Mouse (Mus musculus) liver, embryonic 14.5 days (tissue): Measurements from ENCODE around the gene Fam192a. TPM values are rescaled to one million over a fixed set of nuclear protein-coding genes. Genes with fewer than 3 reads are reported as not detected.
A peak's percentile ranks its signal among the peaks of the same experiment; 100 is the strongest.

Source experiments
- ATAC-seq: fragments of 200-750 bp; cut with Nextera tagmentation; 2 replicates; pipeline ENCODE4 v1.8.0; 2017; ENCODE audit warnings: moderate number of reproducible peaks, mild to moderate bottlenecking, moderate library complexity; ENCODE audit not compliant: insufficient read depth
- DNase-seq, 3 experiments: peaks; one replicate each; pipeline ENCODE4 v3.0.0-alpha.2; 2012 to 2013; ENCODE audit warnings: low read depth in 3 of 3, low spot score in 3 of 3
- H3K27ac ChIP-seq: fragments of 300-500 bp; sonication (generic); 2 replicates; pipeline ENCODE4 v1.5.1; 2014; ENCODE audit warnings: moderate library complexity, mild to moderate bottlenecking, control low read depth, inconsistent platforms
- H3K27me3 ChIP-seq: fragments of 300-500 bp; sonication (generic); 2 replicates; pipeline ENCODE4 v1.6.1; 2014; ENCODE audit warnings: mild to moderate bottlenecking, low read length, moderate library complexity; ENCODE audit not compliant: control insufficient read depth, insufficient read depth
- H3K36me3 ChIP-seq: fragments of 300-500 bp; sonication (generic); replicated peaks from 2 replicates; pipeline ENCODE4 v1.6.1; 2014; ENCODE audit warnings: low read depth; ENCODE audit not compliant: control insufficient read depth, insufficient read depth
- H3K4me1 ChIP-seq, 2 experiments: fragments of 200-500 bp in 1 of 2; fragments of 300-500 bp in 1 of 2; sonication (generic) in 1 of 2; replicated peaks; 2 replicates each; pipeline ENCODE4 v1.6.1; 2012 to 2014; ENCODE audit warnings: antibody characterized with exemption in 1 of 2, inconsistent platforms in 1 of 2, low read length in 1 of 2; ENCODE audit not compliant: control insufficient read depth in 2 of 2, insufficient read depth in 2 of 2
- H3K4me2 ChIP-seq: fragments of 300-500 bp; sonication (generic); 2 replicates; pipeline ENCODE4 v1.6.1; 2014; ENCODE audit warnings: low read depth, mild to moderate bottlenecking, control low read depth, moderate library complexity
- H3K4me3 ChIP-seq, 2 experiments: fragments of 200-500 bp in 1 of 2; fragments of 300-500 bp in 1 of 2; sonication (generic) in 1 of 2; 2 replicates each; pipeline ENCODE4 v1.5.1; 2012 to 2014; ENCODE audit warnings: low read depth in 2 of 2, low read length in 2 of 2, mild to moderate bottlenecking in 2 of 2, control low read depth in 1 of 2, inconsistent platforms in 1 of 2, moderate library complexity in 1 of 2; ENCODE audit not compliant: insufficient read depth in 1 of 2
- H3K9ac ChIP-seq: fragments of 300-500 bp; sonication (generic); replicated peaks from 2 replicates; pipeline ENCODE4 v1.6.1; 2014; ENCODE audit warnings: mild to moderate bottlenecking, control low read depth, moderate library complexity
- H3K9me3 ChIP-seq: fragments of 300-500 bp; sonication (generic); 2 replicates; pipeline ENCODE4 v1.6.1; 2016; ENCODE audit warnings: low read length, mixed read lengths; ENCODE audit not compliant: control insufficient read depth
- CTCF ChIP-seq: IDR thresholded peaks from 2 replicates; pipeline ENCODE4 v1.5.1; 2016; ENCODE audit warnings: antibody characterized with exemption, low read depth, control low read depth
- EP300 ChIP-seq: IDR thresholded peaks from 2 replicates; pipeline ENCODE4 v1.6.1; 2016; ENCODE audit warnings: antibody characterized with exemption, low read depth
- WGBS: fragments of 180-500 bp; shearing (Covaris S2); extraction: QIAGEN DNeasy Blood & Tissue Kit; methylation state at CpG from one replicate; pipeline ENCODE4 v1.1.7; 2014; ENCODE audit not compliant: insufficient replicate concordance; 5-methylcytosine and 5-hydroxymethylcytosine counted together
- polyA plus RNA-seq, 2 experiments: library from polyadenylated mRNA; depleted of rRNA in 1 of 2; stranded (reverse) in 1 of 2; unstranded in 1 of 2; fragments of >200 nt; fragmentation: Nextera tagmentation in 1 of 2; extraction: Ambion mirVana in 1 of 2; gene quantifications; 2 replicates each; pipeline versions ENCODE4 v1.2.1 to v1.2.3; 2012 to 2014

Fam192a gene
- polyA plus RNA-seq, 2 experiments = 16.1 to 25.8 TPM

- Histone ChIP-seq H3K36me3 (no peaks in the 10 kb centered on the region), H3K4me1 (peaks cover 9 to 16% of the 10 kb centered on the region in 2 experiments), H3K27ac (no peak overlapping the region), H3K4me2 (peak overlapping the region; percentile 76), H3K27me3 (no peaks in the 10 kb centered on the region), H3K4me3 (no peak overlapping the region; a peak in 1 of 4 replicates), H3K9me3 (no peaks in the 10 kb centered on the region), H3K9ac (peak overlapping the region; percentile 19; the same call in 1 of the 2 replicates)
- WGBS = 80% methylated on average over 2 of the region's 2 CpGs
- DNase-seq (no peak), ATAC-seq (no peak)
- TF ChIP-seq EP300 (no peak), CTCF (no peak)
Measured at GRCm38 (mm10) chr8:94604030-94604429, 2.2 kb upstream of the Fam192a start.

DNA sequence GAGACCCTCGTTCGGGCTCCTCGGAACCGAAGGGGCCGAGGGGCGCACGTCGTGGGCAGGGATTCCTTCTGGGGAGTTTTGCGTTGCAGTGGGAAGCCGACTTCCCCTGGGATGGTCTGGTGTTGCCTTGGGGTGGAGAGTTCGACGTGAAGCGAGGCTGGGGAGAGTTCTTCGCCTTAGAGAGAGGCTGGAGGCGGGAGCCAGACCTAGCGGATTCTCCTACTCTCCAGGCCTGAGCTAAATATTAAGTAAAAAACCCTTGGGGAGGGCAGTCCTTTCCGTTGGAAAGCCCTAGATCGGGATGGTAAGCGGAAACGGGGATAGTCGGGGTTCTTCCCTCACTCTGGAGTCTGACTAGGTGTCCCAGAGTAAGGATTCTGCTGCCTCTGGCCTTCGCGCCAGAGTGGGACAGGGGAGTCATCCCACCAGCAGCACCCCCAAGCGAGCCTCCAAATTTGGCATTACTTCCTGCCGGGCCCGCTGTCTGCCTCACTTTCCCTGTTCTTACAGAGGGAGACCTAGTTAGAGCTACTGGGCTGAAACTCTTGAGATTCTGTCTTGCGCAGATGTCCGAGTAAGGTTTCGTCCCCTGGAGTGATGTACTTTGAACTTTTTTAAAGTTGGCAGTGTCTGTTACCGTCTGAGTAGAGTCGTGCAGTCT is 804 bp upstream of the Fam192a start:
- H3K27ac ChIP-seq = peak overlapping the region; percentile 26
- TF ChIP-seq EP300 (no peak), CTCF (no peak)
- peaks cover 9 to 16% of the 10 kb centered on the region in 2 experiments for H3K4me1 ChIP-seq
- H3K9me3 ChIP-seq = no peaks in the 10 kb centered on the region
- H3K4me3 ChIP-seq = peak overlapping the region; percentile 83
- ATAC-seq = no peak
- H3K9ac ChIP-seq = peak overlapping the region; percentile 80
- H3K4me2 ChIP-seq = peak overlapping the region; percentile 76
- no peak for DNase-seq
- WGBS = under 1% methylated on average over 31 of the region's 31 CpGs
- H3K27me3 ChIP-seq = no peaks in the 10 kb centered on the region
- no peaks in the 10 kb centered on the region for H3K36me3 ChIP-seq

GRCm38 (mm10) chr8:94601034-94601606 is 677 bp downstream of the Fam192a start:
- H3K4me1 ChIP-seq = peaks cover 9 to 16% of the 10 kb centered on the region in 2 experiments
- H3K27me3 ChIP-seq = no peaks in the 10 kb centered on the region
- ATAC-seq = peak; percentile 17
- peak overlapping the region; percentile 97 for H3K4me2 ChIP-seq
- no peaks in the 10 kb centered on the region for H3K36me3 ChIP-seq
- peak overlapping the region; percentile 68 for H3K27ac ChIP-seq
- H3K4me3 ChIP-seq = peak overlapping the region; percentile 83 to 95
- no peak for TF ChIP-seq EP300
- TF ChIP-seq CTCF = no peak
- no peaks in the 10 kb centered on the region for H3K9me3 ChIP-seq
- peak overlapping the region; percentile 87 for H3K9ac ChIP-seq
- WGBS = under 1% methylated on average over 51 of the region's 51 CpGs
- DNase-seq = no peak

DNA sequence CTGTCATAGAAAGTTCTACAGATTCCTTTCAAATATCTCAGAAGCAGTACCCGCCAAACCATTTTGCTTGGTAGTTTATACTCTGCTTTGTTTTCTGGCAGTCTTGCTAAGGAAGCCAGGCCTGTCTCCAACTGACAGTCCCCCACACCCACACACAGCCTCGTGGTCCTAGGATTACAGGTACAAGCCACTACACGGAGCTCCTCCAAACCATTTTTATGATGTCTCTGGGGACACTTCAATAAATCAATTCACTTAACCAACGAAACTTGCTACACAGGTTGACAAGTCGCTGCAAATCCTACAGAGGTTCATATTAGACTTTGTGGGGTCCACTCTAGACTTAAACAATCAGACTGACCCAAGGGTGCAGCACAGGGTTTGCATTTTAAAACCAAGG is 1.3 kb downstream of the Fam192a start:
- H3K4me1 ChIP-seq = peaks cover 9 to 16% of the 10 kb centered on the region in 2 experiments
- no peaks in the 10 kb centered on the region for H3K27me3 ChIP-seq
- peak overlapping the region; percentile 97 for H3K4me2 ChIP-seq
- peak overlapping the region; percentile 83 to 95 for H3K4me3 ChIP-seq
- 19% methylated on average over 5 of the region's 5 CpGs for WGBS
- no peak for TF ChIP-seq EP300
- TF ChIP-seq CTCF = no peak
- no peaks in the 10 kb centered on the region; the same call in 1 of the 2 replicates for H3K36me3 ChIP-seq
- no peaks in the 10 kb centered on the region for H3K9me3 ChIP-seq
- H3K27ac ChIP-seq = no peak overlapping the region; the same call in 1 of the 2 replicates
- DNase-seq (no peak), ATAC-seq (no peak)
- H3K9ac ChIP-seq = peak overlapping the region; percentile 87

DNA sequence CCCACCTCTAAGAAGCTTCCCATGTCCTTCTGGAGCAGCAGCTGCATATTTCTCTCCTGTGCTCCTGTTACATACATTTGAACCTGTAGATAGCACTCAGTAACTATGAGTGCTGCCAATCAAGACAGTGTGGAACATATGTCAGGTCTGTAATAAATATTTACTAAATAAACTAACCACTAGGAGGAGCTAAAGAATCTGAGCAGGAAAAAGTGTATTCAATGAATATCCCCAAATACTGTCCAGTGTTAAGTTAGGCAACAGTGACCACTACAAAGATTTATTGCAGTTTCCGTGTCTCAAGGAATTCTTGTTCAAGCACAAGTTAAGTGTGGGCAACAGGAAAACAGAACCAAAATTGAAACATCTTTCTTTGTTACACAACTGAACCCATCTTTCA is 7.6 kb downstream of the Fam192a start:
- Histone ChIP-seq H3K9me3 (no peaks in the 10 kb centered on the region), H3K27me3 (no peaks in the 10 kb centered on the region), H3K4me1 (no peaks in the 10 kb centered on the region), H3K27ac (no peak overlapping the region), H3K9ac (no peak overlapping the region), H3K4me2 (no peak overlapping the region), H3K4me3 (no peak overlapping the region), H3K36me3 (no peaks in the 10 kb centered on the region; the same call in 1 of the 2 replicates)
- TF ChIP-seq CTCF (peak; percentile 45; the same call in 1 of the 2 replicates), EP300 (no peak)
- 57% methylated on average over 1 of the region's 1 CpGs for WGBS
- no peak for DNase-seq
- ATAC-seq = no peak
